Mouse (Mus musculus) embryo, embryonic 10 days (tissue): Measurements from ENCODE around the gene Rnf43.

Source experiments
- DNase-seq: peaks from one replicate; pipeline ENCODE4 v3.0.0-alpha.2; 2015; ENCODE audit warnings: low spot score

Gene Rnf43

GRCm38 (mm10) chr11:87662407-87662806 is at the start of gene Rnf43:
TSS of gene Rnf43 (plus strand) at chr11:87662722.
- DNase-seq: peak; percentile 86

- DNase-seq: no peak
Measured at GRCm38 (mm10) chr11:87613972-87614371, 48.5 kb upstream of the Rnf43 start.

- no peak for DNase-seq
Measured at GRCm38 (mm10) chr11:87615551-87615950, 47.0 kb upstream of the Rnf43 start.

- DNase-seq: no peak
Measured at GRCm38 (mm10) chr11:87615952-87616351, 46.6 kb upstream of the Rnf43 start.

GRCm38 (mm10) chr11:87616790-87617474 is 45.6 kb upstream of the Rnf43 start, which contains the start of gene Hsf5:
TSS of gene Hsf5 (plus strand) at chr11:87617164.
- DNase-seq: no peak

- DNase-seq: no peak
Measured at GRCm38 (mm10) chr11:87617606-87618005, 44.9 kb upstream of the Rnf43 start.

GRCm38 (mm10) chr11:87623160-87623559 is 39.4 kb upstream of the Rnf43 start:
- DNase-seq: no peak

- peak; percentile 83 for DNase-seq
Measured at GRCm38 (mm10) chr11:87629859-87630258, 32.7 kb upstream of the Rnf43 start.

- no peak for DNase-seq
Measured at GRCm38 (mm10) chr11:87638793-87639192, 23.7 kb upstream of the Rnf43 start.

GRCm38 (mm10) chr11:87639206-87639605 is 23.3 kb upstream of the Rnf43 start:
- DNase-seq: peak; percentile 84

GRCm38 (mm10) chr11:87642865-87643264 is 19.7 kb upstream of the Rnf43 start:
- DNase-seq: no peak

- DNase-seq: no peak
Measured at GRCm38 (mm10) chr11:87654693-87655092, 7.8 kb upstream of the Rnf43 start.

- no peak for DNase-seq
Measured at GRCm38 (mm10) chr11:87659216-87659615, 3.3 kb upstream of the Rnf43 start.

GRCm38 (mm10) chr11:87662822-87663221 is 300 bp downstream of the Rnf43 start:
- no peak for DNase-seq

GRCm38 (mm10) chr11:87663948-87664347 is 1.4 kb downstream of the Rnf43 start:
- DNase-seq: no peak

- no peak for DNase-seq
Measured at GRCm38 (mm10) chr11:87664521-87664920, 2.0 kb downstream of the Rnf43 start.

GRCm38 (mm10) chr11:87665224-87665623 is 2.7 kb downstream of the Rnf43 start:
- DNase-seq: no peak

GRCm38 (mm10) chr11:87665658-87666057 is 3.1 kb downstream of the Rnf43 start:
- no peak for DNase-seq

GRCm38 (mm10) chr11:87666256-87667035 is 3.9 kb downstream of the Rnf43 start:
- DNase-seq: no peak

GRCm38 (mm10) chr11:87667107-87668090 is 4.9 kb downstream of the Rnf43 start:
- no peak for DNase-seq

GRCm38 (mm10) chr11:87673282-87673681 is 10.8 kb downstream of the Rnf43 start:
- DNase-seq: no peak

- DNase-seq: no peak
Measured at GRCm38 (mm10) chr11:87675606-87676005, 13.1 kb downstream of the Rnf43 start.
